Mouse (Mus musculus): ENCODE results near the gene Rplp2.

Gene Rplp2

DNA sequence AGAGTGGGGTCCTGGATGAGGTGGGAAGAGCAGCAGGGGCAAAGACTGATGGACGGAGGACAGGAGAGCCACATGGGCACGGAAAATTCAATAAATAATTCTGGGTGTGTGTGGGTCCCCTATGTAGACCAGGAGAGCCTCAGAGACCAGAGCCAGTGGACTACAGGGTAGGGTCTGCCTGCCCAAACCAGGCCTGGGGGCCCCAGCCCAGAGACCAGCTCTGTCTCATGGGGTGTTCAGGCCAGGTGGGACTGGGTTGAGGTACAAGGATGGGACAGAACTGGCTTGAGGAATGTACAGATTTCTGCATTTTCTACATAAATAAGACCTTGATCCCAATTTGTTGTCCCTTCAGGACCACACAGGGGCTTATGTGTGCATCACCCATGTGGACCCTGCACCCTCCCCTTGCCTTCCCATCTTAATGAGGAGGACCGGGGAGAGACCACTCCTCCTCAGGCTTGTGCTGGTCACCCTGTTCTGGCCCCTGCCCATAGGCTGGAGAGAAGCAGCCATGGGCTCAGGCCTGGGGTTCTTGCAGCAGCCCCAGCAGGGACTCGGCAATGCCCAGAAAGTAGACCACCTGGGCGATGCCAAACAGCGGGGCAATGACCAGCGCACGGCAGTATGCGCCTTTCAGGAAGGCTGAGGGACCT, 16.5 kb upstream of the Rplp2 start:
- DNase-seq (ENCODE audit: low spot score) = no peak

DNA sequence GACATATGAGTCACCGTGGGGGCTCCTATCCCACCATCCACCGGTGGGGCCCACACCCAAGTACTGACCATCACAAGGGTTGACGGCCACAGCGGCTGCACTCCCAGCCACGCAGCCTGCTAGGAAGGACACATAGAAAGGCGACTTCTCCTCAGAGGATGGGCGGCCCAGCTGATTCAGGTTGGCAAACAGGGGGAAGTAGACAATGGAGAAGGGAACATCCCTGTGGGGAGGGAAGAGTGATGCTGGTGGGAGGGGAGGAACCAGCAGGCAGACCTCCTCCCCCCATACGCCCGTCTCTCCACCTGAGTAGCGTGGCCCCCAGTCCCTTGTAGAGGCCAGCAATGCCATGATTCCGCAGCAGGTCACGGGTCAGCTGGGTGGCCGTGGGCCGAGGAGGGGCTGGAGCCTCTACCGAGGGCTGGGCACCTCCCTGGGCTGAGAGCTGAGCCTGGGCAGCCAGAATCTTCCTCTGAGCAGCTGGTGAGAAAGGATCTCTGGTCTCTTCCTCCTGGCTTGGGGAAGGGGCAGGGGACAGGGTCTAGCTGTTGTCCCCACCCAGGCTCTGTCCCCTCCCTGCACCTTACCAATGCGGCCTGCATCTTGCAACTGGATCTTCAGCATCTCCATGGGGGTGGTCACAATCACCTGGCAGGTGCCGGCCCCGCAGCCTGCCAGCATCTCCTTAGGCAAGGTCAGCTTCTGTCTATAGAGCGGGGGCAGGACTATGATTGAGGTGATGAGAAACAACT, 15.6 kb upstream of the Rplp2 start:
- no peak for DNase-seq (ENCODE audit: low spot score)

DNA sequence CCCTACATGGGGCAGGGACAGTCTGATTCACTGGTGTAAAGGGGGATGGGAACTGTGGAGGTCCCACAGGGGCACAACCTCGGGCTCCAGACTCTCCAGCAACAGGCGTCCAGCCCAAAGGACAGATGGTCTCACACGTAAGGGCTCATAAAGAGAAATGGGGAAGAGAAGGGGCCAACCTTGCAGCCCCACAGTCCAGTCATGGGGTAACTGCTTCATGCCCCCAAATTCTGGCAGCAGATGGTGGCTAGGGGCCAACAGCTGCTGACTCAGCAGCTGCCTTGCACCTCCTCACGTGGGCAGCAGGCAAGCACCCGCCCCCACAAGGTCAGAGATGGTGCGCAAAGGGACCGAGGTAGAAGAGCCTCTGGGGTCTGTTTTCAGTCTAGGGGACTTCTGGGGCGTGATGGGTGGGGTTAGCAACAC, 15.0 kb upstream of the Rplp2 start:
- peak; percentile 69 for DNase-seq (ENCODE audit: low spot score)

- DNase-seq (ENCODE audit: low spot score) = peak; percentile 79
These were observed 14.2 kb upstream of the Rplp2 start for GRCm38 (mm10) chr7:141432741-141433516.

GRCm38 (mm10) chr7:141433517-141434400, 13.4 kb upstream of the Rplp2 start:
- DNase-seq (ENCODE audit: low spot score) = no peak

DNA sequence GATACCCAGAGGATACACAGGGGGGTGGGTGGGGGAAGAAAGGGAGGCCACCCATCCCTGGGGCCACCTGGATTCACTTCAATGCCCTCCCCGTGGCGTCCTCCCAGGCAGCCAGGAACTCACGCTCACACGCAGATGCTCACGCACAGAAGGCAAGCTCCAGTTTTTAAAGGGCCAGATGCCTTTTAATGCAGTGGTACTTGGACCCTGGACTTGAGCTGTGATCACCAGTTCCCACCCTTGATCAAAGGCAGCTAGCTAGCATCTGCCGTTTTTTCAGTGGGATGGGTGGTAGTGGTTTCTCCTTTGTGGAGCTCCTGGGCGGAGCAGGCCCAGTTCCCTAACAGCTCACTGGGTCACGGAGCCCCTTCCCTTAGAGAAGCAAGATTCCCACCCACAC, 12.7 kb upstream of the Rplp2 start:
- DNase-seq (ENCODE audit: low spot score) = peak; percentile 51

- peak; percentile 62 for DNase-seq (ENCODE audit: low spot score)
These were observed 11.9 kb upstream of the Rplp2 start for GRCm38 (mm10) chr7:141435129-141435855.

GRCm38 (mm10) chr7:141435856-141436522, 11.2 kb upstream of the Rplp2 start:
- DNase-seq (ENCODE audit: low spot score) = no peak

GRCm38 (mm10) chr7:141436523-141436892, 10.7 kb upstream of the Rplp2 start:
- no peak for DNase-seq (ENCODE audit: low spot score)

- DNase-seq (ENCODE audit: low spot score) = peak; percentile 84
These were observed 9.7 kb upstream of the Rplp2 start, which contains the start of gene Slc25a22 for GRCm38 (mm10) chr7:141437178-141438120. Slc25a22 (minus strand) TSS chr7:141437892.

- DNase-seq (ENCODE audit: low spot score) = no peak
These were observed 8.8 kb upstream of the Rplp2 start for GRCm38 (mm10) chr7:141438201-141438968.

DNA sequence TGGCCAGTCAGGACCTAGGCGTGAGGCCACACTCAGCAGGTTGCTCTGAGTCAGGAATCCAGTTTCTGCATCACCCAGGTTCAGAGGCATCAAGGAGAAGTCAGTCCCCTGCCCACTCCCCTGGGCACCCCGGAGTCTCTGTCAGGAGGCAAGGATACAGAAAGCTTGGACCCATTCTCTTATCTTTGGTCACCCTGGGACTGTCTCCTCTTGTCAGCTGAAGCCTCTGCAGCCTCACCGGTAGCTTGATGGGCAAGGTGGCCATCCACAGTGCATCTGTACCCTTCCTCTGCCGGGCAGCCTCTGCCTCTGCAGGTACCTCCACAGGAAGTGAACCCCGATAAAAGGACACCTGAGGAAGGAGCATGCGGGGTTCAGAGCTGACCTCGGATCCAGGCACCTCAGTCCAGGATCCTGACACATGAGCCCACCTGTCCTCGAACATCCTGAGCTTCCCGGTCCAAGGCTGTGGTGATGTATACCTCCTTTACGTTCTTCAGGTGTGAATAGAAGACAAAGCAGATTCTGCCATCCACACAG, 8.0 kb upstream of the Rplp2 start:
- no peak for DNase-seq (ENCODE audit: low spot score)

DNA sequence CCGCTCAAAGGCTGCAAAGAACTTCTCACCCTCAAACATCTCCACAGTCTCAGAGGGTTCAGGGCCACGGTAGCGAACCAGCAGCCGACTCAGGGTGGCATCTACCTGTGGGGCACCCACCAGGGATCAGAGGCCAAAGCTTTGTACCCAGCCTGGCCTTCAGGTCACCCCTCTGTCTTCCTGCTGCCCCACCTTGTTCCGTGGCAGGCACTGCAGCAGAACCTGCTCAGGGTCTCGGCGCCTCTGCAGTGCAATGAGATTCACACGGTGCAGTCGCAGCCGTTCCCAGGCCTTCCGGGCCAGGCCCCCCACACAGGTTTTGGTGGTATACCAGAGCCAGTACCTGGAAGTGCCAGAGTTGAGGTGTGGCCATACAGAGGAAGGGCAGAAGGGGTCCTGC, 7.4 kb upstream of the Rplp2 start:
- DNase-seq (ENCODE audit: low spot score) = no peak

DNA sequence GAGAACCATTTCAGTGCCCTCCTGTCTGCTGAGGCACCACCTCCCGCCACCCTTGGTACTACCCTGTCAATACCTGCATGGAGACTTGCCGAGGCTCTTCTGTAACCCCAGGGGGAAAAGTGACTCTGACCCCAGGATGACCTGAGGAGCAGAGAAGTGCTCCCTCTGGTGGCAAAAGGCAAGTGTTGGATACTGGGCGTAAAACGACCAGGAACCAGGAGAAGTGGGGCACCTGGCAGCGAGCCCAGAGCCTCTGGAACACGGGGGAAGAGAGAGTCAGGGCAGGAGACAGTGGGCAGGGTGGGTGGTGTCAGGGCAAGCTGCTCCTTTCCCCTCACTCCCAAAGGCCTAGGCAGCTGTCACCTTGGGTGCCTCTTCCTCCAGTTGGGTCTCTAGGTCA, 6.6 kb upstream of the Rplp2 start:
- peak; percentile 57 for DNase-seq (ENCODE audit: low spot score)

DNA sequence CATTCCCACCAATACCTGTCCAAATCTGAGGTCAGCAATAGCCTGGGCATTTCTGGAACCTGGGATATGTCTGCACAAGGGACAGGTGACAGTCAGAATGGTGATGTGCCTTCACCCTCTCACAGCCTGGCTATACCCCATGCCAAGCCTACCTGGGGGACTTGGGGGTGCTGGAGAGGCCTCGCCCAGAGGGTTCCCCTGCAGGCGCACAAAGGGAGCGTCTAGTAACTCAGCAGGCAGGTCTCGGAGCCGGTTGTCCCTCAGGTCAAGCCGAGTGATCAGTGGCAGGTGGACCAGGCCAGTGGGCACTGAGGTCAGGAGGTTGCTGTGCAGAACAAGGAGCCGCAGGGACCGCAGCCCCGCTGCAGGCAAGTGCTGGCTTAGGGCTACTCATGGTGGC, 5.7 kb upstream of the Rplp2 start:
- no peak for DNase-seq (ENCODE audit: low spot score)

DNA sequence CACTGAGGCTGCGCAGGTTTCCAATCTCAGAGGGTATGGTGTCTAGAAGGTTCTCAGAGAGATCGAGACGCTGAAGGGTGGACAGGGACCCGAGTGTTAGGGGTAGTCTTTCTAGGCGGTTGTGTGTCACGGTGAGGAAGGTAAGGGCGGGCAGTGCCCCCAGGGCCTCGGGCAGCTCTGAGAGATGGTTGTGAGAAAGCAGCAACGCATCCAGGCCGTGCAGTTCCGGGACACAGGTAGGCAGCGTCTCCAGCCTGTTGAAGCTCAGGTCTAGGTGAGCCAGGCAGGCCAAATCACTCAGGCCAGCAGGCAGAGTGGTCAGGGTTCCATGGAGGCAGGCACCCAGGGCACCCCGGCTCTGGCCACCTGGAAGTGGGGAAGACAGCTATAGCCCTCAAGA, 5.0 kb upstream of the Rplp2 start:
- DNase-seq (ENCODE audit: low spot score) = no peak

GRCm38 (mm10) chr7:141443081-141443821, 3.9 kb upstream of the Rplp2 start:
- peak; percentile 23 for DNase-seq (ENCODE audit: low spot score)

DNA sequence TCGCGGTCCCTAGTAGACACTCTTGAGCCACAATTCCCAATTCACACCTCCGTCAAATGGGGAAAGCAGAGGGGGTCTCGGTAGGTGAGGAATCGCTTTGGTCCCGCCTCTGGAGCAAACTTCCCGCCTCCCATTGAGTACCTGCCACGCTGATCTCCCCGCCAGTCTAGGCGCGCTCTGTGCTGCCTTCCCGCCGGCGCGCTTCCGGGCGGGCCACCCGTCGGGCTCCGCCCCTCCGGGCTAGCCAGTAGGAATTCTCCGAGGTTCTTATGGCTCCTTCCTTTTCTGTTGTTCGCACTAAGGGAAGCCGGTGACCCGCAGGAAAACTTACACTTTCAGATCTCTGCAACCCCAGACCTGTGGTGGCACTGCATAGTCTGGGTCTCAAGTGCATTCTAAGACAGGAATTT, 3.3 kb upstream of the Rplp2 start, which contains the start of gene Pidd1:
Gene Pidd1, minus strand, starts transcription at position 198 of the 410 bp plus-strand sequence.
- peak; percentile 76 for DNase-seq (ENCODE audit: low spot score)

Data from ovary, postnatal 36 days (tissue).